Mouse (Mus musculus): Measurements from ENCODE around the gene Tnni3k.

DNA sequence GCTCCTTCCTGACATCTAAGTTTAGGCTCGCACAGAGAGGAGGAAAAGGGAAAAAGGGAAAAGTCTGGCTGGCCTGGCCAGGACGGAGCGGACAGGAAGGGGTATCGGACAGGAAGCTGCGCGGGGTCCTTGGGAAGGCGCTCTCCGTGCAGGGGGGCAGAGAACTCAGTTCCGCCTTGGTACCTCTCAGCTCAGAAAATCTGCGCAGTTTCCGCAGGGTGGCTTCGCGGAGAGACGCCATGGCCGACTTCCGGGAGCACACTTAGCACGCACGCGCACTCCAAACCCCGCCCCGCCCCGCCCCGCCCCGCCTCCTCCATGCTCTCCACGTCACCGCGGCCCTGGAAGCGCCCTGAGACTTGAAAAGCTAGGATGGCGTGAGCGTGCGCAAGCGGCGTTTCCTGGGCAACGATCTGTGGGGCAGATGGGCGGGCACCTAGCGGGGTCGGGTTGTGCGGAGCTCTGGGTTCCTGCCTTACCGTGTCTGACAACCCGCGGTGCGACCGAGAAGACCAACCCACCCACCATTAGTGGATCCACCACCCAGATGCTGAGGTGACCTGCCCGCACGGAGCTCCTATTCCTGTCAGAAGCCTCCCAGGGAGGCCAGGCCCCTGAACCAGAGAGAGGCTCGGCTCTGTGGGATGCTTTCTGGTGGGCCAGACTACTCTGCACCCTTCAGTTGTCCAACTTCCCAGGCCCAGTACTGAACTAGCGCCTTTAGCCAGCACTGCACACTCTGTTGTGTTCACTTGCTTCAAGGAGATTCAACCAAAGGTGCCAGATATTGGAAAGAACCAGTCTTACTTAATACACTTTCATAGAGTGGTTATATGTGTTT lies 38.1 kb upstream of the Tnni3k start, which contains the start of the genes Fpgt and Lrriq3:
- TF ChIP-seq CTCF (IDR thresholded peaks at IDR 0.05; ENCODE audit: control insufficient read depth, insufficient read depth, insufficient replicate concordance, low read depth, low read length) = no peak
- peak; percentile 92 for TF ChIP-seq POLR2A (IDR thresholded peaks at IDR 0.05; ENCODE audit: control insufficient read depth, low read depth, low read length)
